Mouse (Mus musculus): ENCODE measurements around the gene Hnrnpll.

Hnrnpll gene

DNA sequence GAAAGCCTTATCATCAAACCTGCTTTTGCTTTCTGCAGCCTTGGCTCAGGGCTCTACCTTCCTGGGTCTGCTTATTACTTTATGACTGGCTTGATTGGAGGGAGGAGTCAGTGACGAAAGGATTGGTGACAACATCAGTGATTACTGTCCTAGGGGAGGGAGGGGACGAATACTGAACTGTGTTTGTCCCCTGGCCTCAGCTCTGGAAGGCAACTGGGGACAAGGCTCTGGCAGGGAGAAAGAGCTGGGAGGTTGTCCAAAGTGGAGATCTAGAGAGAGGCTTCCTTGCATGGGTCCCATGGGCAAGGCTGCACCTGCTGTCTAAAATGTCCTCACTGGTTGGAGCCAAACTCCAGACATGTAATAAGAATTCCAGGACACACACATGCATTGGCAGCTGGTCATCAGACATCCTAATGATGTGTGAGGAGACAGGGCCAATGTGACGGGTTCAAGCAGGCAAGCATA is 59.7 kb downstream of the Hnrnpll start:
- DNase-seq (ENCODE audit: low read depth, low spot score), result no peak

GRCm38 (mm10) chr17:79999631-80000030 is 62.5 kb downstream of the Hnrnpll start:
- no peak for DNase-seq (ENCODE audit: low read depth, low spot score)

DNA sequence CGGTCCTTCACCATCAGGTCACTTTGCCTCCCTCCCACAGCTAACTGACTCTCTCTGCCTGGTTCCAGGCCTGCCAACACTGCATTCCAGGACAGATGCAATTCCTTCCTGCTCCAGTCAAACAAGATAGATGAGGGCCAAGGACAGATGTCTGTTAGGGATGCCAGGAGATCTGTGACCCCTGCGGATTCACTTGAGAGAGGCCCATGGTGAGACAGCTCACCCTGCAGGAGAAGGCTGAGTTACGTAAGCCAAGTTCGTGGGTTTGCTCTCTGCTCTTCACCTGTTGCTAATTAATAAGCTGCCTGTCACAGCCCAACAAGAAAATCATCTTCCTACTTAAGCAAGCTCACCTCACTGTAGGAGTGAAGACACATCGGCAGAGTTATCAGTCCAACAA is 63.1 kb downstream of the Hnrnpll start:
- no peak for DNase-seq (ENCODE audit: low read depth, low spot score)

DNA sequence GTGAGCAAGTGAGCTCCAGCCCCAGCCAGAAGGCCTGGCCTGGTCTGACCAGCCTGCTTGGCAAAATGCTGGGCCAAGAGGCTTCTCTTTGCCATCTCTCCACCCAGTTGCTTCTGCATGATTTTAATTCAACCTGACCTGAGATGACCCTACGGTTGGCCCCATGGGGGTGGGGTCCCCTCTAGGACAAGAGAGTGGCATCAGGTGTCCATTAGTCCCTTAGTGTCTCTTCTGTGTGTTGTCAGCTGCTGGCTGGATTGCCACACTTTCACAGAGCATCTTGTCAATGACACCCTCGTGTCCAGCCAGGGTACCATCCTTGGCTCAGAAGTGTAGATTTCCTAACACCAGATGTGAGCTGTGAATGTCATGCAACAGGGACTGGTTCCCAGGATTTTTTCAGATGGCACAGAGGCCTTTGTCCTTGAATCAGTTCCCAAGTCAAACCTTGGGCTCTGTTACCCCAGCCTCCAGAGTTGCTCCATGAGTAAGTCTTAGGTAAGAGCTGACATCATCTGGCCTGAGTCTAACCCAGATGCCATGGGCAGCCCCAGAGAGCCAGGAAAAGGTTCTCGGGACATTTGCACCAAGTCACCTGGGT is 66.9 kb downstream of the Hnrnpll start:
- DNase-seq (ENCODE audit: low read depth, low spot score), result no peak

- no peak for DNase-seq (ENCODE audit: low read depth, low spot score)
These were observed 70.0 kb downstream of the Hnrnpll start for GRCm38 (mm10) chr17:79992114-79992513.

DNA sequence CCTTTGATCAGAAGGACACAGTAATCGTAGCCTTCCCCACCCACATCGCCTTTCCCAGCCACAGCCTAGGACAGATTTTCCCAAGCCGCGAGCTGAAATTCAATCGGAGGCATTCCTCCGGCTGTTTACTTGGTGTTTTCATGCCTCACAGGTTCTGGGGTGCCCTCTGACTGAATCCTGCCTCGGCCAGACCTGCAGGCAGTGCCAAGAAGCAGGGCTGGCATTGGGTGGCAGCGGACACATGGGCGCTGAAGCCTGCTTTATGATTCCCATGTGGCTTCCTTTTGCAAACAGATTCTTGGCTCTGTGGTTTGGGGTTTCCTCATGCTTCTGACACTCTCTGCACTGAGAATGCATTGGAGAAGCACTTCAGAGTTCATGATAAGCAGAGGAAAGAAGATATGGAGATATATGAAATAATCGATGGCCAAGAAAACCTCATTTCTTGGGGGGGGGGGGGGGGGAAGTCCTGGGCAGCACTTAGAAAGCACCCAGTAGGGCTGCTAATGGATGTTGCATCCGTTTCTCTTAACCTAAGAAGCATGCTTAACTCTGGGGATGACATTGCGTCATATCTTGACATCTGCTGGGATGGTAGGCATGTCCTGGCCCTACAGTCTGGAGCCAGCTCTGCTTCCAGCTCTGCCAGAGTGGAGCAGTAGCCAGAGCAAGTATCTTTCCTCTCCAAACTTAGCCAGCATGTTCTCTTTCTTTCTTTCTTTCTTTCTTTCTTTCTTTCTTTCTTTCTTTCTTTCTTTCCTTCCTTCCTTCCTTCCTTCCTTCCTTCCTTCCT is 70.8 kb downstream of the Hnrnpll start:
- DNase-seq (ENCODE audit: low read depth, low spot score), result no peak

DNA sequence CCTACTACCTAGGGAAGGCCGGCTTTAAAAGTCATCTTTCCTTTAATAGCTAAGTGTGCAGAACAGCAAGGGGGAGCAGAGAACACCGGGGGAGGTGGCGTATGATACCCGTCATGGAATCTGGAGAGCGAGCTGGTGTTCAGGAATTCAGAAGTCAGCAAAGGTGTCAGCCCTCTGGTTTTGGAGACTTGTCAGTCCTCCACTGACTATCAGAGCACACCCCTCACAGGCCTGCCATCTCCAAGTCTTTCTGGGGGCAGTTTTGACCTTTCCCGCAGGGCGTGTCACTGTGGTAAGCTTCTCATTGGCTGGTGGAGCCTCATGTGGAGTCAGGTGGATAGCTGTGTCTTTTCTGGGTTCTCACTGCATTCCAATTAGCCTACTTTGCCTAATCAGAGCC is 72.0 kb downstream of the Hnrnpll start:
- DNase-seq (ENCODE audit: low read depth, low spot score), result no peak

DNA sequence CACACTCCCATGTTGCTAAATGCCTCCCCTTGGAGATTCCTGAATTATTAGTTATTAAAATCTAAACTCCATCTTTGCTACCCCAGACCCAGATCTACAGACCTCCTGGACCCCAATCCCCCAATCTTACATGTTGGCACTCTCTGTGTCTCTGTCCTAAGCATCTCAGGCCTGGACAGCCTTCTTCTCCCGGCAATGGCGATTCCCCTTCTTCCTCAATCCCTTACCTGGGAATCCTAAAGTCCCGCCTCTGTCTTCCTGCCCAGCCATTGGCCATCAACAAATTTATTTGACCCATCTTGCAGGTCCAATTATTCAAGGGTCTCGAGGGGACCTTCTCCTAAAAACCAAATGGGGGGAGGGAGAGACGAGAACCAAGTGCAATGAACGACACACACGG is 77.7 kb downstream of the Hnrnpll start:
- no peak for DNase-seq (ENCODE audit: low read depth, low spot score)

GRCm38 (mm10) chr17:79982955-79983529 is 79.1 kb downstream of the Hnrnpll start:
- DNase-seq (ENCODE audit: low read depth, low spot score), result no peak

GRCm38 (mm10) chr17:79982548-79982947 is 79.6 kb downstream of the Hnrnpll start:
- no peak for DNase-seq (ENCODE audit: low read depth, low spot score)

DNA sequence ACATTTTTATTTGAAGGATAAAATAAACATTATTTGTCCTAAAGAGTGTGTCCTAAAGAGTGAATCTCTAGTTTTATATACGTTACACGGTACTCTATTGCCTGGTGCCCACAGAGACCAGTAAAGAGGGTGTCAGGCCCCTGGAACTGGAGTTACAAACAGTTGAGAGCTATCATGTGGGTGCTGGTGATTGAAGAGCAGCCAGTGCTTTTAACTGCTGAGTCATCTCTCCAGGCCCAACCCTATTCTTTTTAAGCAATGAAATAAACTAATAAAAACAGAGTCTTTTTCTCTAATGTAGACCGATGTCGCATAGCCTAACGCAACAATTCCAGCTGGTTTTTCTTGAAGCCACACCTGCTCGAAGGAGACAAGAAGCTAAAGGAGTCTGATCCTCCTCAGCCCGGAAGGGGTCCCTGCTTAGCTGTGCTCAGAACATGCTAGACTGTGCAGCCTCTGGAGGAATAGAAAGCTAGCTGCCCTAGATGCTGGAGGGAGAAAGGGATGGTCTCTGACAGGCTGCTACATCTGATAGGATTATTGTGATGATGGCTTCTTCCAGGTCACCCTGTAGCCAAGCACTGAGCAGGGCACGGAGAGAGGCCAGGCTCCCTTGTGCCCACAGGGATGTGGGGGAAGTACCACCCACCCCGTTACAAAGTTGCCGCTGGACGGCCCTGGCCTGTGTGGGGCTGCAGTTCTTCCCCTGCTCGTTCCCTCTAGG is 80.2 kb downstream of the Hnrnpll start:
- no peak for DNase-seq (ENCODE audit: low read depth, low spot score)

- DNase-seq (ENCODE audit: low read depth, low spot score), result no peak
These were observed 80.8 kb downstream of the Hnrnpll start for GRCm38 (mm10) chr17:79981348-79981747.

- no peak for DNase-seq (ENCODE audit: low read depth, low spot score)
These were observed 81.6 kb downstream of the Hnrnpll start for GRCm38 (mm10) chr17:79980421-79981120.

Data from brain, embryonic 18.5 days (tissue).